Mouse (Mus musculus): ENCODE results near the gene Dctpp1. TPM values are rescaled to one million over a fixed set of nuclear protein-coding genes. Genes with fewer than 3 reads are reported as not detected.
A peak's percentile ranks its signal among the peaks of the same experiment; 100 is the strongest.

Gene Dctpp1
- polyA plus RNA-seq, 1 experiment from 2014 or later, result 254 TPM

GRCm38 (mm10) chr7:127273118-127273923 lies 12.8 kb upstream of the Dctpp1 start:
- peak overlapping the region; percentile 50 for H3K27ac ChIP-seq (ENCODE audit: low read depth, low read length)
- DNase-seq (ENCODE audit: low spot score, missing footprints), result no peak
- H3K9ac ChIP-seq (ENCODE audit: low read length), result peak overlapping the region; percentile 89
- WGBS, result 15% methylated on average over 50 of the region's 50 CpGs
- H3K4me2 ChIP-seq, result peak overlapping the region; percentile 97
- H3K9me3 ChIP-seq (ENCODE audit: control insufficient read depth, low read length), result no peaks in the 10 kb centered on the region; the same call in 1 of the 2 replicates
- peaks cover 11% of the 10 kb centered on the region for H3K4me1 ChIP-seq (ENCODE audit: control insufficient read depth, insufficient read depth, low read length)
- H3K36me3 ChIP-seq (ENCODE audit: control insufficient read depth, insufficient read depth, low read length), result 0 out of 2 replicates have a peak, but pooled peaks cover 3% of the 10 kb centered on the region
- no peaks in the 10 kb centered on the region for H3K27me3 ChIP-seq (ENCODE audit: control insufficient read depth, insufficient read depth, low read length)
- H3K4me3 ChIP-seq (ENCODE audit: low read depth, low read length), result peak overlapping the region; percentile 82
- ATAC-seq (ENCODE audit: low FRiP score), result peak; percentile 84

- WGBS, result 96% methylated on average over 15 of the region's 15 CpGs
- Histone ChIP-seq H3K4me3 (ENCODE audit: low read depth, low read length) (peak overlapping the region; percentile 82; the same call in 1 of the 2 replicates), H3K4me2 (peak overlapping the region; percentile 97; the same call in 1 of the 2 replicates), H3K4me1 (ENCODE audit: control insufficient read depth, insufficient read depth, low read length) (peaks cover 11% of the 10 kb centered on the region), H3K9ac (ENCODE audit: low read length) (no peak overlapping the region), H3K9me3 (ENCODE audit: control insufficient read depth, low read length) (no peaks in the 10 kb centered on the region; the same call in 1 of the 2 replicates), H3K27me3 (ENCODE audit: control insufficient read depth, insufficient read depth, low read length) (no peaks in the 10 kb centered on the region), H3K27ac (ENCODE audit: low read depth, low read length) (no peak overlapping the region), H3K36me3 (ENCODE audit: control insufficient read depth, insufficient read depth, low read length) (0 out of 2 replicates have a peak, but pooled peaks cover 3% of the 10 kb centered on the region)
- ATAC-seq (ENCODE audit: low FRiP score) (no peak), DNase-seq (ENCODE audit: low spot score, missing footprints) (peak; percentile 73)
Measured at GRCm38 (mm10) chr7:127272566-127272965, 12.1 kb upstream of the Dctpp1 start.

- no peak overlapping the region for H3K9ac ChIP-seq (ENCODE audit: low read length)
- H3K4me1 ChIP-seq (ENCODE audit: control insufficient read depth, insufficient read depth, low read length), result peaks cover 11% of the 10 kb centered on the region
- 96% methylated on average over 4 of the region's 4 CpGs for WGBS
- DNase-seq (ENCODE audit: low spot score, missing footprints) (peak; percentile 62), ATAC-seq (ENCODE audit: low FRiP score) (no peak)
- no peak overlapping the region for H3K4me3 ChIP-seq (ENCODE audit: low read depth, low read length)
- no peaks in the 10 kb centered on the region for H3K27me3 ChIP-seq (ENCODE audit: control insufficient read depth, insufficient read depth, low read length)
- H3K27ac ChIP-seq (ENCODE audit: low read depth, low read length), result no peak overlapping the region
- no peaks in the 10 kb centered on the region; the same call in 1 of the 2 replicates for H3K9me3 ChIP-seq (ENCODE audit: control insufficient read depth, low read length)
- H3K4me2 ChIP-seq, result no peak overlapping the region
- 0 out of 2 replicates have a peak, but pooled peaks cover 3% of the 10 kb centered on the region for H3K36me3 ChIP-seq (ENCODE audit: control insufficient read depth, insufficient read depth, low read length)
Measured at GRCm38 (mm10) chr7:127271093-127271492, 10.6 kb upstream of the Dctpp1 start.

- DNase-seq (ENCODE audit: low spot score, missing footprints) (no peak), ATAC-seq (ENCODE audit: low FRiP score) (no peak)
- WGBS, result 93% methylated on average over 5 of the region's 5 CpGs
- Histone ChIP-seq H3K4me2 (no peak overlapping the region), H3K4me3 (ENCODE audit: low read depth, low read length) (no peak overlapping the region), H3K9ac (ENCODE audit: low read length) (no peak overlapping the region), H3K27me3 (ENCODE audit: control insufficient read depth, insufficient read depth, low read length) (no peaks in the 10 kb centered on the region), H3K36me3 (ENCODE audit: control insufficient read depth, insufficient read depth, low read length) (0 out of 2 replicates have a peak, but pooled peaks cover 3% of the 10 kb centered on the region), H3K9me3 (ENCODE audit: control insufficient read depth, low read length) (no peaks in the 10 kb centered on the region; the same call in 1 of the 2 replicates), H3K4me1 (ENCODE audit: control insufficient read depth, insufficient read depth, low read length) (peaks cover 11% of the 10 kb centered on the region), H3K27ac (ENCODE audit: low read depth, low read length) (no peak overlapping the region)
Measured at GRCm38 (mm10) chr7:127270666-127271065, 10.2 kb upstream of the Dctpp1 start.

- Histone ChIP-seq H3K9ac (ENCODE audit: low read length) (no peak overlapping the region), H3K4me3 (ENCODE audit: low read depth, low read length) (no peak overlapping the region), H3K27ac (ENCODE audit: low read depth, low read length) (no peak overlapping the region), H3K36me3 (ENCODE audit: control insufficient read depth, insufficient read depth, low read length) (0 out of 2 replicates have a peak, but pooled peaks cover 3% of the 10 kb centered on the region), H3K4me2 (no peak overlapping the region), H3K27me3 (ENCODE audit: control insufficient read depth, insufficient read depth, low read length) (no peaks in the 10 kb centered on the region), H3K9me3 (ENCODE audit: control insufficient read depth, low read length) (no peaks in the 10 kb centered on the region; the same call in 1 of the 2 replicates), H3K4me1 (ENCODE audit: control insufficient read depth, insufficient read depth, low read length) (peaks cover 11% of the 10 kb centered on the region)
- ATAC-seq (ENCODE audit: low FRiP score) (no peak), DNase-seq (ENCODE audit: low spot score, missing footprints) (no peak)
- 91% methylated on average over 2 of the region's 2 CpGs for whole genome bisulfite sequencing
Measured at GRCm38 (mm10) chr7:127270256-127270655, 9.7 kb upstream of the Dctpp1 start.

- H3K36me3 ChIP-seq (ENCODE audit: control insufficient read depth, insufficient read depth, low read length), result no peaks in the 10 kb centered on the region
- peak; percentile 17 for DNase-seq (ENCODE audit: low spot score, missing footprints)
- H3K27me3 ChIP-seq (ENCODE audit: control insufficient read depth, insufficient read depth, low read length), result no peaks in the 10 kb centered on the region
- no peak overlapping the region for H3K9ac ChIP-seq (ENCODE audit: low read length)
- no peak for ATAC-seq (ENCODE audit: low FRiP score)
- H3K4me1 ChIP-seq (ENCODE audit: control insufficient read depth, insufficient read depth, low read length), result peaks cover 14% of the 10 kb centered on the region
- no peaks in the 10 kb centered on the region; the same call in 1 of the 2 replicates for H3K9me3 ChIP-seq (ENCODE audit: control insufficient read depth, low read length)
- H3K27ac ChIP-seq (ENCODE audit: low read depth, low read length), result no peak overlapping the region
- WGBS, result 82% methylated on average over 3 of the region's 3 CpGs
- H3K4me3 ChIP-seq (ENCODE audit: low read depth, low read length), result no peak overlapping the region
- no peak overlapping the region for H3K4me2 ChIP-seq
Measured at GRCm38 (mm10) chr7:127263526-127263925, 3.0 kb upstream of the Dctpp1 start.

GRCm38 (mm10) chr7:127262218-127262961 lies 1.9 kb upstream of the Dctpp1 start:
- Histone ChIP-seq H3K4me1 (ENCODE audit: control insufficient read depth, insufficient read depth, low read length) (peaks cover 14% of the 10 kb centered on the region), H3K4me2 (no peak overlapping the region), H3K4me3 (ENCODE audit: low read depth, low read length) (no peak overlapping the region), H3K27ac (ENCODE audit: low read depth, low read length) (no peak overlapping the region), H3K9me3 (ENCODE audit: control insufficient read depth, low read length) (no peaks in the 10 kb centered on the region), H3K36me3 (ENCODE audit: control insufficient read depth, insufficient read depth, low read length) (no peaks in the 10 kb centered on the region), H3K9ac (ENCODE audit: low read length) (no peak overlapping the region), H3K27me3 (ENCODE audit: control insufficient read depth, insufficient read depth, low read length) (no peaks in the 10 kb centered on the region)
- 85% methylated on average over 10 of the region's 10 CpGs for WGBS
- ATAC-seq (ENCODE audit: low FRiP score) (no peak), DNase-seq (ENCODE audit: low spot score, missing footprints) (peak; percentile 33)

- Histone ChIP-seq H3K4me3 (ENCODE audit: low read depth, low read length) (peak overlapping the region; percentile 59), H3K4me2 (peak overlapping the region; percentile 83), H3K27ac (ENCODE audit: low read depth, low read length) (no peak overlapping the region), H3K9me3 (ENCODE audit: control insufficient read depth, low read length) (no peaks in the 10 kb centered on the region), H3K36me3 (ENCODE audit: control insufficient read depth, insufficient read depth, low read length) (no peaks in the 10 kb centered on the region), H3K4me1 (ENCODE audit: control insufficient read depth, insufficient read depth, low read length) (peaks cover 20% of the 10 kb centered on the region), H3K27me3 (ENCODE audit: control insufficient read depth, insufficient read depth, low read length) (no peaks in the 10 kb centered on the region), H3K9ac (ENCODE audit: low read length) (peak overlapping the region; percentile 77)
- DNase-seq (ENCODE audit: low spot score, missing footprints) (peak; percentile 72), ATAC-seq (ENCODE audit: low FRiP score) (no peak)
- 74% methylated on average over 8 of the region's 8 CpGs for WGBS
Measured at GRCm38 (mm10) chr7:127259186-127259905, 1.2 kb downstream of the Dctpp1 start.

Data from midbrain, embryonic 11.5 days (tissue).